Mouse (Mus musculus) left cerebral cortex, postnatal 25 days (tissue): ENCODE results near the gene Ska3. TPM values are rescaled to one million over a fixed set of nuclear protein-coding genes. Genes with fewer than 3 reads are reported as not detected.
A peak's percentile ranks its signal among the peaks of the same experiment; 100 is the strongest.
"Not testable (repeated sequence)": the region's sequence is repeated elsewhere in the genome, so short reads cannot be mapped to it uniquely, and the experiment has no call there.

Experiments
- DNase-seq, 2 experiments: peaks; one replicate each; pipeline ENCODE4 v3.0.0; 2022; ENCODE audit warnings: low spot score in 2 of 2, mixed read lengths in 1 of 2
- intact Hi-C: fragments of 180-260 bp; cut with DNase I; formaldehyde crosslinking; loops from one replicate; pipeline ENCODE4 v1.15.1; 2025
- total RNA-seq, 2 experiments: library from RNA; stranded (reverse); gene quantifications; 2 replicates each; pipeline ENCODE4 v1.2.3; 2021

Ska3 gene
- total RNA-seq = 1 to 10 TPM in 1 of 2 experiments, under 1 TPM in 1; 0.80 to 1.3 TPM

DNA sequence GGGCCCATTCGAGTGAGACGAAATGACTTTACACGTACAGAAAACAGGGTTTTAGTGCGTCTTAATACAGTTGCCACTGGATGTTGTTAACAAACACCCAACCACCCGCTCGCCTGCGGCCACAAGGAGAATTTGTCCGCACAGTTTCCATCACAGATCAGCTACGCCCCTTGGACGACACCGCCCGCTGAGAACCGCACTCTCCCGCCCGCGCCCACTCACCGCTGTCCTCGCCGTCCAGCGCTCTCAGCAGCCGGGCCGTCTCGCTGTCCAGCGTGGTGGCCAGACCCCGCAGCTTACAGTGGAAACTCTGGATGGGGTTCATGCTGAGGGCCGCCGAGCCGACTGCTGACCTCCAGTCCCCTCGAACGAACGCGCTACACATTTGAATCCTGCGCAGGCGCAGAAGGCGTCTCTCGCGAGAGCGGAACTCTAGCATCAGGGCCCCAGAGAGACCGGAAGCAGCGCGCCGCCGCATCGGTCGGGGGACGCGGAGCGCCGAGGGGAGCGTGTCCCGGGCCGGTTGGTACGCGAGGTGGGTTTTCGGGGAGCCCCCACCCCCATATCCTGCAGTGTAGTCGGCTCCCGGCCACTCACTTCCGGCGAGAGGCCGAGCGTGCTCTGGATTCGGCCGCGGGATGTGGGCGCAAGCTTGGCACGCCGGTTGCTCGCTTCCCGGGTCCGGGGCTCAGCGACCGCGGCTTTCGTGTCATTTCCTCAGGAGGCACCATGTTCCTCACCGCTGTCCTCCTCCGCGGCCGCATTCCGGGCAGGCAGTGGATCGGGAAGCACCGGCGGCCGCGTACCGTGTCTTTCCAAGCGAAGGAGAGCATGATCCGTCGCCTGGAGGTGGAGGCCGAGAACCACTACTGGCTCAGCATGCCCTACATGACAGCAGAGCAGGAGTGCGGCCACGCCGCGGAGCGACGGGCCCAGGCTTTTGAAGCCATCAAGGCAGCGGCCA is at the start of gene Ska3, which contains the start of gene Mrpl57:
Ska3 (minus strand) TSS at position 398 of the 964 bp plus-strand sequence.
Mrpl57 (plus strand) TSS at position 447 of the 964 bp plus-strand sequence.
- intact Hi-C loops = loop anchor here (5.0 kb wide), 1 partner anchor 86 kb away; no protein-coding TSS in a partner anchor
- DNase-seq = peak; percentile 92

DNA sequence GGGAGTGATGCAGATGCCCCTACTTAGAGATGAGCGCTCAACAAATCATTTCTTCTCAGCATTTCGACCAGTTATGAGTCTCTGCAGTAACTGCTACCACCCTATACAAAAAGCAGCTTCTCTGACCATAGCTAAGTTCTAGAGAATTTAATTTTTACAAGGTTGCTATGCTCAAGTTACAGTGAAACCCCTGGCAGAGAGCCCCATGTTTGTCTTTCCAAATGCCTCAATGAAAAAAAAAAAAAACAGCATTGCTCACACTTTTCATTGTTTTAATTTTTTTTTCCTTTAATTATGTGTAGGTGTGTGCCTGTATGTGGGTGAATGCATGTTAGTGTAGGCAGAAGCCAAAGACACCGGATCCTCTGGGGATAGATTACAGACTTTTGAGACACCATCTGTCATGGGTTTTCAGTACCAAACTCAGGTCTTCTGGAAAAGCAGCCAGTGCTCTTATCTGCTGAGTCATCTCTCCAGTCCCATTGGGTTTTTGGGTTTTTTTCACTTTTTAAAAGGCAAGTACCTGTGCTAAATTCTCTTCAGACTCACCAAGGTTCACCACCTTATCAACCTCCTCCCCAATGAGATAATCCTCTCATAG is 40.8 kb upstream of the Ska3 start:
- intact Hi-C loops = loop anchor here (2.0 kb wide), 1 partner anchor 24 kb away; the partner anchor contains the start of gene Zdhhc20
- peak in 1 of 2 experiments; percentile 63 for DNase-seq

DNA sequence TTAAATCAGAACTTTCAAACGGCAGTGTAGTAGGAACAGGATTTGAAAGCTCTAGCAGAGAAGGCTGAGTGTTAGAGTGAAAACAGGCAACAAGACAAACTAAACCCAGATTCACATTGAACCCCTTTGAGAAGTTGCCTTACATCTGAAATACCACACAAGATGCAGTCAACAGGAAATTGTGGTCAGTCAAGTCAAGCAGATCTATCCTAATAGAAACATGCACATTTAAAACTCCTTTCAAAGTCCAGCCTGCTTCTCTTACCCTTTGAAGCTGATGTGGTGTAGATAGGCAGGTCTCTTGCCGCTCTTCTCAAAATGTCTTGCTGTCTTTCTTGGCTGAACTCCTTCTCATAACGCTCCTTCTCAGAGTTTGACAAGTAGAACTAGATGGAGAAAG is 39.3 kb upstream of the Ska3 start:
- intact Hi-C loops = no loop called here
- DNase-seq = no peak

DNA sequence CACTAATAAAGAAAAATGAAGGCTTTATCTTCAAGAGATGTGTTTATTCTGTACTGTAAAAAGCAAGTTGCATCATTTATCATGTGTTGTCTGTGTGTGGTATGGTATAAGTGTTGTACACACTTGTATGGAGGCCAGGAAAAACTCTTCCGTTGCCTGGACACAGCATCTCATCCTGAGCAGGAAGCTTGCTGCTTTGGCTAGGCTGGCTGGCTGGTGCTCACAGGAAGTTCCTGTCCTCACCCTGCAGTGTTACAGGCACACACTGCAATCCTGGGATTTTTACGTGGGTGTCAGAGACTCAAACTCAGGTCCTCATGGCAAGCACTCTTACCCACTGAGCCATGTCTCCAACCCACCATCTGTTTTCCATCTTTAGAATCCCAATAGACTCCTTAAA is 37.1 kb upstream of the Ska3 start:
- DNase-seq = no peak
- intact Hi-C loops = no loop called here

DNA sequence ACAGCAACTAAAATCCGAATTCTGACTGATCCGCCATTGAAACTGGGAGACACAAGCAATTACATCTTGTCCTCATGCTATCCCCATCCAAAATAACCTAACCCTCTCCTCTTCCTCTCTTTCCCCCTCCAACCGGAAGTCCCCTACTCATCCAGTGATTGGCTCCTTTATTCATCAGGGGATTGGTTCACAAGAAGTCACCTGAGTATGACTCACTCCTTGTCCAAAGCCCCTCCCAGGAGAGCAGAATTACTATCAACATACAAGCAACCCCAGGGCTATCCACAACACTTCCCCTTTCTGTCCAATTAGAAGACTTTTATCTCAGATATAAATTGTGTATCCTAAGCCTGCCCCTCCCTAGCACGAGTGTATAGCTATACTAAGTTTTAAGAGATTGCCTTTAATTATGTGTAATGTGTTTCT is 36.0 kb upstream of the Ska3 start:
- intact Hi-C loops = loop anchor here (2.0 kb wide), 1 partner anchor 27 kb away; no protein-coding TSS in a partner anchor

DNA sequence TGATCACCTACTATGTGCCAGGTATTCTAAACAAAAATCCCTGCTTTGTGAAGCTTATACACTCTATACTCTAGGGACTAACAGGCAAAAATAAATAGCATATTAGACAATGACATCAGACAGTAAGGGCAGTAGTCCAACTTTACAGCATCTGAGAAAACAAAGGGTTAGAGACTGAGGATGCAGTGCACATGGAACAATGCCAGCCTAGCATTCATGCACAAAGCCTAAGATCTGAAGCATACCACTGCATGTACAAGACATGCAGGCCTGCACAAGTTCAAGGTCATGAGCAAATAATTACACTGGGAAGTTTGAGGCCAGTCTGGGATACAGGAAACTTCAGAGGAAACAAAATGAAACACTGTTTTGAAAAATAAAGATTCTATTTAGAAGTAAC is 33.5 kb upstream of the Ska3 start:
- DNase-seq = no peak
- intact Hi-C loops = no loop called here

More for the DNA sequence above, 36.0 kb upstream of the Ska3 start:
- no peak for DNase-seq

DNA sequence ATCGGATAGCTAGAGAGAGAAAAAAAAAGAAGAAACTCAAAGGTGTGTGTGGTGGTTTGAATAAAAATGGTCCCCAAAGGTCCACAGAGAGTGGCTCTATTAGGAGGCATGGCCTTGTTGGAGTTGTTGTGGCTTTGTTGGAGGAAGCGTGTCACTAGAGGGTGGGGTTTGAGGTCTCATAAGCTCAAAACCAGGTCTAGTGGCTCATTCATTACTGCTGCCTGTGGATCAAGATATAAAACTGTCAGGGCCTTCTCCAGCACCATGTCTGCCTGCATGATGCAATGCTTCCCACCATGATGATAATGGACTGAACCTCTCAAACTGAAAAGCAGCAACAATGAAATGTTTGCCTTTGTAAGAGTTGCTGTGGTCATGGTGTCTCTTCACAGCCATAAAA is 32.6 kb upstream of the Ska3 start:
- intact Hi-C loops = no loop called here
- DNase-seq = no peak

DNA sequence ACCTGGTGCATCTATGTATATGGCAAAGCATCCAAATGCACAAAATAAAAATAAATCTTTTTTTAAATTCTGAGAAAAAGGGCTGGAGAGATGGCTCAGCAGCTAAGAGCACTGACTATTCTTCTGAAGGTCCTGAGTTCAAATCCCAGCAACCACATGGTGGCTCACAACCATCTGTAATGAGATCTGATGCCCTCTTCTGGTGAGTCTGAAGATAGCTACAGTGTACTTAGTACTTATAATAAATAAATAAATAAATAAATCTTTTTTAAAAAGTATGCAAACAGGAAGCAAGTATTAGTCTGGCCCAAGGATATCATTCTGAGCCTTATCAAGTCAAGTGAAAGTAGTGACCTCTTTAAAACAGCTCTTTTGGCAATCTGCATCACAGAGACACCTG is 30.1 kb upstream of the Ska3 start:
- DNase-seq, intact Hi-C loops: not testable (repeated sequence)

DNA sequence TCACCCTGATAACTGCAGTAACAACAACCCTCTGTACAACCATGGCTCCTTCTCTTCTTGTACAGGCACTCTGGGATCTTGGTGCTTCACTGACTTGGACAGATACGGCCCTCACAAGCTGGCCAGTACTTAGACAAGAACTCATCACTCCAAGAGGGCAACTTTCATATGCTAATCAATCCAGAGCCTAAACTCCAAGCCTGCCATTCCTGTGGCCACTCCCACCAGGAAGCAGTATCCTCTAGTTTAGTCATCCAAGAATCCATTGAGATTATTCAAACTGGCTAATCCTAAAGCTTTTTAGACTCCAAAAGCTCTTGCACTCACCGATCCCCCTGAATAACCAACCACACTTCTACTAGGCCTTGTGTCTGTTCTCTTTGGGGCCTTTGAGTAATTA is 27.0 kb upstream of the Ska3 start:
- intact Hi-C loops = no loop called here
- no peak for DNase-seq

DNA sequence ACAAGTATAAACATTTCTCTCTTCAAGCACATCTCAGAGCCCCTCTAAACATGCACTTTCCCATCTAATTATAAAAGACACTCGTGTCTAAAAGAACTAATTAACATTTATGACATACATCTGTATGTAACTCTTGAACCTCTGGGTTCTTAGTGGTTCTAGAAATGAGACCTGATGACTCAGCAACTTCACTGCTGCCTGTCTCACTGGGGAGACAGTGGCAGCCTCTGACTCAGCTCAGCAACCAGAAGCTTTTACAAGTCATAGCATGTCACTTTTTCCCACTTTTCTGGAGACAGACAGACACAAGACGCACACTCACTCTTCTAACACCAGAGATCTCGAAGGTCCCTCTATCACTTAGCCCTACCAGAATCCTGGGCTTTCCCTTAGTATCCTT is 24.3 kb upstream of the Ska3 start:
- peak in 1 of 2 experiments; percentile 22 for DNase-seq
- intact Hi-C loops = no loop called here

DNA sequence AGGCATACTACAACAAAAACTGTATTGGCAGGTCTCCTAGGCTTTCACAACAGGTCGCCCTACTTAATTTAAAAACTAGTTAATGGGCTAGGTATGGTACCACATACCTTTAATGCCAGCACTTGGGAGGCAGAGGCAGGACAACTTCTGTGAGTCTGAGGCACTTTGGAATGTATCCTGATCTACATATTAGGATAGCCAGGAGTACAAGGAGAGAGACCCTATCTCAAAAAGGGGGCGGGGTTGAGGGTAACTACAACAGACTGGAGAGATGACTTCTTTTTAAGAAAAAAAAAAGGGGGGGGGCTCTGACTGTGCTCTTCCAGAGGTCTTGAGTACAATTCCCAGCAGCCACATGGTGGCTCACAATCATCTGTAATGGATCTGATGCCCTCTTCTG is 22.7 kb upstream of the Ska3 start:
- intact Hi-C loops = no loop called here
- no peak for DNase-seq

DNA sequence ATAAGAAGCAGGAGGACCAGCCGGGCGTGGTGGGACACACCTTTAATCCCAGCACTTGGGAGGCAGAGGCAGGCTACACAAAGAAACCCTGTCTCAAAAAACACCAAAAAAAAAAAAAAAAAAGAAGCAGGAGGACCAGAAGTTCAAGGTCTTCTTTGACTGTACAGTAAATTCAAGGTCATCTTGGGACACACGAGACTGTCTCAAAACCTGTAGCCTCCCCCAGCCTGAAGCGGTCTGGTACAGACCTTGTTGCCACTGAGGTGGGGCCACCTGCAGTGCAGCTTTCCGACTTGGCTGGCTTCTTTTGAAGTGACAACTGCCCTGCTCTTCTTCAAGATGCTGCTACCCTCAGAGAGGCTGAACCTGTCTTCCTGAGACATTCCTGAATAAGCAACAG is 22.1 kb upstream of the Ska3 start:
- DNase-seq, intact Hi-C loops: not testable (repeated sequence)

DNA sequence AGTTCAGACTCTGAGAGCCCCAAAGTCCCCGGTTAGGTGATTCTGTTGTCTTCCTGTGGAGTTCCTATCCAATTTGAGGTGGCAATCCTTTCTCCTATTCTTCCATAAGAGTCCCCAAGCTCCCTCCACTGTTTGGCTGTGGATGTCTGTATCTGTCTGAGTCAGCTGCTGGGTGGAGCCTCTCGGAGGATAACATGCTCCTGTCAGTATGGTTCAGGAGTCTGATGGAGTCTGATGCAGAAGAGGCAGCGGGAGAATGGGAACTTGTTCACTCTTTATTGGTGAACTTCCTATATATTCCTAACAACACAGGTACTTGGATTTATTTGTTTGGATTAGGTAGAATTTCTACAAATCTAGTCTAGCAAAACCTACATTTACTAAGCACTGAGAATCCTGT is 18.6 kb upstream of the Ska3 start:
- DNase-seq = no peak
- intact Hi-C loops = no loop called here

DNA sequence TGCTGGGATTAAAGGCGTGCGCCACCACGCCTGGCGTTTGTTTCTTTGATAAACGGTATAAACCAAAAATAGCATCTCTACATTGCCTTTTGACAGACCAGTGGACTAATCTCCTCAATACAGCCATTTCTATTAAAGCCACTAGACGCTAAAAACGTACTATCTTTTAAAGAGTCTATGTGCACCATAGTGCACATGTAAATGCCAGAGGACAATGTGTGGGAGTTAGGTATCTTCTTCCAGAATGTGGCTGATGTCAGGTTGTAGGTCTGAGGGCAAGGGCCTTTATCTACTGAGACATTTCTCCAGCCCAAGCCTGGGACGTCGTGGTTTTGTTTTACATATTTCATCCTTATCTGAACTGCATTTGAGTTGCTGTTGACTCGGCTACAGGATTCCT is 9.2 kb upstream of the Ska3 start:
- intact Hi-C loops = no loop called here
- DNase-seq = no peak

DNA sequence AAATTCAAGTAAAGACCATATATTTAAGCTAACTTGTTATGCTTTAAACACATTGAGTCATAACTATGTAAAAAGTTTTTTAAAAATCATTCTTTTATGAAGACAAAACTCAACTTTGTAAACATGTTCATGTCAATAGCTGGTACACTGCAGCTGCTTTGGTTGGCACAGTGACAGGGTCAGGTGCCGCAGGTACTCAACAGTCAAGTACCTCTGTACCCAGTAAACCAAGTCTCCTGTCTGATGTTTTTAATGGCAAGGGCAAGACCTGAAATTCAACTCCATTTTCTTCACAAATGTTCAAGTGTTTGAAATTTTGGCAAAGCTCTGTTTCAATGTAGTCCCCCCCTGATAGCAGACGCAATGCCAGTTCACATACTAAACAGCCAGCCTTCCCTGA is 7.5 kb upstream of the Ska3 start:
- no peak for DNase-seq
- intact Hi-C loops = no loop called here

DNA sequence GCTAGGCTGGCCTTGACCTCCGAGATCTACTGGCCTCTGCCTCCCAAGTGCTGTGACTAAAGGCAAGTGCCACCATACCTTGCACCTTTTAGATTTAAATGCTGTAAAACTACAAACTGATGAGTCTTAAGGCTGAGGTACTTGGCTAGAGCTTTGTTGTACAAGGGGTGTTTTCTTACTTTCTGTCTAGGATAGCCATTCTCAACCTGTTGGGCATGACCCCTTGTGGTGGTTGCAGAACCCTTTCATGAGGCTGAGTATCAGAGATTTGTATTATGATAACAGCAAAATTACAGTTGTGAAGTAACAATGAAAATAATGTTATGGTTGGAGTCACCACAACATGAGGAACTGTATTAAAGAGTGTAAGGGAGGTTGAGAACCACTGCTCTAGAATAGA is 1.3 kb upstream of the Ska3 start:
- intact Hi-C loops = loop anchor here (5.0 kb wide), 1 partner anchor 85 kb away; no protein-coding TSS in a partner anchor
- no peak for DNase-seq

DNA sequence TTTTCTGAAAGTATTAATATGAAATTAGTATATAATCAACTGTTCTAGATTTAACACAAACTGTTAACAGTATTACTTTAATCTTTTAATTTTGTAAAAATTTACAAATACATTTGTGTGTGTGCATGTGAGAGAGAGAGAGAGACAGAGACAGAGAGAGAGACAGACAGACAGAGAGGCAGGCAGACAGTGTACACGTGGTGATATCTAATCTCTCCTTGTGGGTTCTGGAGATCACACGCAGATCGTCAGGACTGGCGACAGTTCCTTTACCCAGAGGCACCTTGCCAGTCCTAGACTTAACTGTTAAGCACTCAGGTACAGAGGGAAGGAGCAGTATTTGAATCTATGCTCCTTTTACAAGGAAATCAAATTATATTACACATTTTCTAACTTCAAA is 5.1 kb downstream of the Ska3 start:
- intact Hi-C loops = no loop called here
- DNase-seq = no peak

DNA sequence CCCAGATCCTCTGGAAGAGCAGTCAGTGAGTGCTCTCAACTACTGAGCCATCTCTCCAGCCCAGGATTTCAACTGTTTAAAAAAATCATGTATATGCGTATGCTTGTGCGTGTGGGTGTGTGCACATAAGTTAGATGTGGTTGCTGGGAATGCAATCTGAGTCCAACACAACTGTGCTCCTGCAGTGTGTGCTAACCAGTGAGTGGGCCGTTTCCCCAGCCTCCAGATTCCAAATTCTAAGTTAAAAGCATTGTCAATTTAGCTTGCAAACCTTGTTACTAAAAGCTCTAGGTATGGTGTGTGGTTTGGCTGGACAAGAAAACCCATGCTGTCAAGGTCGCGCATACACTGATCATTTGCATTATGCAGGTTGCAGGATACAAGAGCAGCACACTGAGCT is 14.1 kb downstream of the Ska3 start:
- peak in 1 of 2 experiments; percentile 69 for DNase-seq
- intact Hi-C loops = no loop called here

DNA sequence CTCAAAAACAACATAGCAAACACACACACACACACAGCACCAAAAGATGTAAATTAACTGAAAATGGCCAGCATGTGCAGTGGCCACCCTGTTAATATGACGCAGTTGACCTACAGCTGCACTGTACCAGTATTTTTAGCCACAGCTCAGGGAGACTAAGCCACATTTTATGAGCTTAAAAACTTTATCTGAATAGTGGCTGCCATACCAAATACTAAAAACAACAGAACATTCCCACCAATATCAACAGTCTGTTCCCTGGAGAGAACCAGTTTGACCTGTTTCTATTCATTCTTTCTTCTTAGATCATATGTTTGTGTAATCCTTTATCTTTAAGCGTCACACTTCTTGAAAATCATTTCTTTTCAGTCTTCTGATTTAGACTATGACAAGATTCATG is 15.1 kb downstream of the Ska3 start:
- intact Hi-C loops = no loop called here
- no peak for DNase-seq

DNA sequence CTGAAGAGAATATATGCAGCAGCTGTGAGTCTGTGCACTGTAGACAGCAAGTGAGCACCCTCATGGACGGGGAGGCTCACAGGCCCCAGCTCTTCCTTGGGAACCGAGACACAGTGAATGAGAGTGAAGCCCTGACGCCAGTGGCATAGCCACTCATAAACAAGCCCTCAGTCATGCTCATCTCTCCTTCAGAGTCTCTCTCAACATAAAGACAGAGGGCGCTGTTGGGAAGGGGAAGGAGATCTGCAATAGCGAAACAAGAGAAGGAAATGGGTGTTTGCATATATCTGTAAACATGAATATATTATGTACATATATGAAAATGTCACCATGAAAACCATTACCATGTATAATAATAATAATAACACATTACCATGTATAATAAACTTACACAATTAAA is 17.4 kb downstream of the Ska3 start:
- intact Hi-C loops = no loop called here
- no peak for DNase-seq

DNA sequence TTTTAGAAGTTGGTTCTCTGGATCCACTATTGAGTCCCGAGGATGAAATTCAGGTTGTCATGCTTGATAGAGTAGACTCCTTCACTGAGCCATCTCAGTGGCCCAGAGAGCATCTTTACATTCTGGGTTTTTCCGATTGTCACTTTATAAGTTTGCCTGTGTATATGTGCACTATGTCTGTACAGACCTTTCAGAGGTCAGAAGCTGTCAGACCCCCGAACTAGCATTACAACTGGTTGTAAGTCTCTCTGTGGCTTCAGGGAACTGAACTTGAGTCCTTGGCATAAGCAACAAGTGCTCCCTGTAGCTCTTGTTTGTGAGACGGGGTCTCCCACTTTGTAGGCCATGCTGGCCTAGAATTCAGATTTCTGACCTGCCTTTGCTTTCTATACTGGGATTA is 22.3 kb downstream of the Ska3 start:
- intact Hi-C loops = no loop called here
- DNase-seq = no peak
